Mouse (Mus musculus): ENCODE measurements around the gene Arl6ip5. TPM values are rescaled to one million over a fixed set of nuclear protein-coding genes. Genes with fewer than 3 reads are reported as not detected.

Gene Arl6ip5
- polyA plus RNA-seq, 1 experiment: 1.9 TPM

DNA sequence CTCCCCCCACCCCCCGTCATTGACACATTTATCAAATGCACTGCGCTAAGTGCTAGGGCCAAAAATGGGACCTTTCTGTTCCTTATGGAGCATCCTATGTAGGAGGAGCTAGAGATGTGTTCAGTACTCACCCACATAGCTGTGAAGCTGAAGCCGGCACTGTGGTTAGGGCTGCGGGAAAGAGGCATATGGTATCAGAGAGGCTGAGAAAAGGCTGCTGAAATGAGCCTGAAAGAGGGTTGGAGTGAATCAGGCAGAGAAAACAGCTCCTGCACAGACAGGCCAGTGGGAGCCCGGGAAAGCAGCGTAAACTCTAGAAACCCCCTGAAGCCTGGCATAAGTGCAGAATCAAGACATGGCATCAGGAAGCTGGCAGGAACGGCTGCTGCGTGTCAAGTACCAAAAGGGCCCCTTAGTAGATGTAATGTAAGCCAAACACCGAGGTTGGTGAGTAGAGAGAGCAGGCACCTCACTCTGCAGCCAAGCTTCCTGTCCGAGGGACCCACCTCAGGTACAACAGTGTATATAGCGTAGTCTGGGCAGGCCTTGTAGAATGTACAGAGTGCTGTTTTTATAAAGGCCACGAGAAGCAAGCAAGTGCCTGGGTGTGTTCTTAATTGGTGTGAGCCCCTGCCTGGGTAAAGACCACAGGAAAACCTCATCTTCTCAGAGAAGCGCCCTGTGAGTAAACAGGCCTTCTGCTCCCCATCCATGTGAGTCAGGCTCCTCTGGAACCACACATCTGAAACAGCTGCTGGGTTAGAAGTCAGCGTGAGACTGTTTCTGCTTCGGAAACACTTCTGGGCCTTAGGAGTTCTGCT is 10.9 kb downstream of the Arl6ip5 start:
- H3K36me3 ChIP-seq (ENCODE audit: control insufficient read depth): peaks cover 39% of the 10 kb centered on the region
- H3K4me1 ChIP-seq (ENCODE audit: control insufficient read depth): peaks cover 41% of the 10 kb centered on the region
- no peaks in the 10 kb centered on the region for H3K27me3 ChIP-seq (ENCODE audit: control insufficient read depth)
- H3K4me3 ChIP-seq (replicated peaks): no peak overlapping the region
- H3K9me3 ChIP-seq (ENCODE audit: control insufficient read depth, low read length): no peaks in the 10 kb centered on the region
- TF ChIP-seq TAL1 (IDR thresholded peaks at IDR 0.05; ENCODE audit: low read length) (no peak), GATA1 (IDR thresholded peaks at IDR 0.05; ENCODE audit: low read length) (no peak)

- H3K27me3 ChIP-seq (ENCODE audit: control insufficient read depth): no peaks in the 10 kb centered on the region
- TF ChIP-seq TAL1 (IDR thresholded peaks at IDR 0.05; ENCODE audit: low read length) (no peak), GATA1 (IDR thresholded peaks at IDR 0.05; ENCODE audit: low read length) (no peak)
- no peak overlapping the region for H3K4me3 ChIP-seq (replicated peaks)
- no peaks in the 10 kb centered on the region for H3K9me3 ChIP-seq (ENCODE audit: control insufficient read depth, low read length)
- peaks cover 41% of the 10 kb centered on the region for H3K4me1 ChIP-seq (ENCODE audit: control insufficient read depth)
- peaks cover 47% of the 10 kb centered on the region for H3K36me3 ChIP-seq (ENCODE audit: control insufficient read depth)
Observed at GRCm38 (mm10) chr6:97222321-97222720, 11.8 kb downstream of the Arl6ip5 start.

GRCm38 (mm10) chr6:97222931-97223467 is 12.5 kb downstream of the Arl6ip5 start:
- H3K4me1 ChIP-seq (ENCODE audit: control insufficient read depth): peaks cover 41% of the 10 kb centered on the region

GRCm38 (mm10) chr6:97223566-97223965 is 13.1 kb downstream of the Arl6ip5 start:
- H3K4me1 ChIP-seq (ENCODE audit: control insufficient read depth): peaks cover 41% of the 10 kb centered on the region
- TF ChIP-seq TAL1 (IDR thresholded peaks at IDR 0.05; ENCODE audit: low read length) (no peak), GATA1 (IDR thresholded peaks at IDR 0.05; ENCODE audit: low read length) (no peak)

More at GRCm38 (mm10) chr6:97222931-97223467, 12.5 kb downstream of the Arl6ip5 start:
- H3K36me3 ChIP-seq (ENCODE audit: control insufficient read depth): peaks cover 50% of the 10 kb centered on the region
- H3K9me3 ChIP-seq (ENCODE audit: control insufficient read depth, low read length): no peaks in the 10 kb centered on the region
- H3K4me3 ChIP-seq (replicated peaks): no peak overlapping the region
- no peak for TF ChIP-seq GATA1 (IDR thresholded peaks at IDR 0.05; ENCODE audit: low read length)
- H3K27me3 ChIP-seq (ENCODE audit: control insufficient read depth): no peaks in the 10 kb centered on the region

GRCm38 (mm10) chr6:97224505-97224904 is 14.0 kb downstream of the Arl6ip5 start:
- H3K4me1 ChIP-seq (ENCODE audit: control insufficient read depth): peaks cover 36% of the 10 kb centered on the region

More at GRCm38 (mm10) chr6:97223566-97223965, 13.1 kb downstream of the Arl6ip5 start:
- H3K27me3 ChIP-seq (ENCODE audit: control insufficient read depth): no peaks in the 10 kb centered on the region
- no peaks in the 10 kb centered on the region for H3K9me3 ChIP-seq (ENCODE audit: control insufficient read depth, low read length)
- H3K36me3 ChIP-seq (ENCODE audit: control insufficient read depth): peaks cover 52% of the 10 kb centered on the region
- no peak overlapping the region for H3K4me3 ChIP-seq (replicated peaks)

DNA sequence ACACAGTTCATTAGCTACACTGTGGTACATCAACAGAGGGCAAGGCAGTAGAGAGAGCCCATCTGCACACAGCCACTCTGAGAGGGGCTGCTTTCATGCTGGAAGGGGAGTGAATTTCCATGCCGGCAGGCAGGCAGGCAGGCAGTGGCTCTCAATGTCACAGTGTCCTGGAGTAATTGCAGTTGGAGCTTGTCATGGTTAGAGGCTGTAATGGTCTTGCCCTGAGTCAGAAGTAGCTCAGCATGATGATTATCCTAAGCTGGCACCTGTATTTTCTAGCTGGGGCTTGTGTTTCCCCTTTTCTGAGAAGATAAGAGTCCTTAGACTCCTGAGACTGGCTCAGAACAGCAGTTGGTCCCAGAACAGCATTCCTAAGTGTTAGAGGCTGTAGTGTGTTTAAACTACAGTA is 15.6 kb downstream of the Arl6ip5 start:
- H3K9me3 ChIP-seq (ENCODE audit: control insufficient read depth, low read length): no peaks in the 10 kb centered on the region
- TF ChIP-seq GATA1 (IDR thresholded peaks at IDR 0.05; ENCODE audit: low read length) (no peak), TAL1 (IDR thresholded peaks at IDR 0.05; ENCODE audit: low read length) (no peak)
- H3K36me3 ChIP-seq (ENCODE audit: control insufficient read depth): peaks cover 59% of the 10 kb centered on the region
- H3K4me1 ChIP-seq (ENCODE audit: control insufficient read depth): peaks cover 32% of the 10 kb centered on the region
- H3K4me3 ChIP-seq (replicated peaks): no peak overlapping the region
- H3K27me3 ChIP-seq (ENCODE audit: control insufficient read depth): no peaks in the 10 kb centered on the region

More at GRCm38 (mm10) chr6:97224505-97224904, 14.0 kb downstream of the Arl6ip5 start:
- TF ChIP-seq TAL1 (IDR thresholded peaks at IDR 0.05; ENCODE audit: low read length): no peak
- TF ChIP-seq GATA1 (IDR thresholded peaks at IDR 0.05; ENCODE audit: low read length): no peak
- Histone ChIP-seq H3K4me3 (replicated peaks) (no peak overlapping the region), H3K27me3 (ENCODE audit: control insufficient read depth) (no peaks in the 10 kb centered on the region), H3K9me3 (ENCODE audit: control insufficient read depth, low read length) (no peaks in the 10 kb centered on the region), H3K36me3 (ENCODE audit: control insufficient read depth) (peaks cover 52% of the 10 kb centered on the region)

- no peaks in the 10 kb centered on the region for H3K27me3 ChIP-seq (ENCODE audit: control insufficient read depth)
- H3K36me3 ChIP-seq (ENCODE audit: control insufficient read depth): peaks cover 63% of the 10 kb centered on the region
- TF ChIP-seq GATA1 (IDR thresholded peaks at IDR 0.05; ENCODE audit: low read length) (no peak), TAL1 (IDR thresholded peaks at IDR 0.05; ENCODE audit: low read length) (no peak)
- H3K4me1 ChIP-seq (ENCODE audit: control insufficient read depth): peaks cover 22% of the 10 kb centered on the region
- no peaks in the 10 kb centered on the region for H3K9me3 ChIP-seq (ENCODE audit: control insufficient read depth, low read length)
- H3K4me3 ChIP-seq (replicated peaks): no peak overlapping the region
Observed at GRCm38 (mm10) chr6:97227067-97227847, 16.8 kb downstream of the Arl6ip5 start.

GRCm38 (mm10) chr6:97234911-97235668 is 24.6 kb downstream of the Arl6ip5 start:
- peaks cover 35% of the 10 kb centered on the region for H3K36me3 ChIP-seq (ENCODE audit: control insufficient read depth)
- TF ChIP-seq GATA1 (IDR thresholded peaks at IDR 0.05; ENCODE audit: low read length) (no peak), TAL1 (IDR thresholded peaks at IDR 0.05; ENCODE audit: low read length) (no peak)

More at GRCm38 (mm10) chr6:97234911-97235668, 24.6 kb downstream of the Arl6ip5 start:
- Histone ChIP-seq H3K4me3 (replicated peaks) (no peak overlapping the region), H3K27me3 (ENCODE audit: control insufficient read depth) (no peaks in the 10 kb centered on the region; the same call in 1 of the 2 replicates), H3K9me3 (ENCODE audit: control insufficient read depth, low read length) (peaks cover 8% of the 10 kb centered on the region), H3K4me1 (ENCODE audit: control insufficient read depth) (no peaks in the 10 kb centered on the region)

Measured in erythroblast, embryonic 14.5 days (primary cell).